Mouse (Mus musculus): ENCODE measurements around the gene Chst1. TPM values are rescaled to one million over a fixed set of nuclear protein-coding genes. Genes with fewer than 3 reads are reported as not detected.
A peak's percentile ranks its signal among the peaks of the same experiment; 100 is the strongest.

Chst1 gene
- polyA plus RNA-seq, 1 experiment, result not detected

- H3K4me3 ChIP-seq (replicated peaks; ENCODE audit: control insufficient read depth, low read depth, low read length), result no peak overlapping the region
- 85% methylated on average over 14 of the region's 14 CpGs for WGBS
- no peak overlapping the region for H3K27ac ChIP-seq (ENCODE audit: control insufficient read depth, insufficient read depth, low read depth, low read length, poor library complexity)
- TF ChIP-seq CTCF (IDR thresholded peaks at IDR 0.05; ENCODE audit: control insufficient read depth, insufficient read depth, low read length), result no peak
- no peak for TF ChIP-seq POLR2A (IDR thresholded peaks at IDR 0.05; ENCODE audit: borderline replicate concordance, control insufficient read depth, low read depth, low read length)
- H3K4me1 ChIP-seq (ENCODE audit: control insufficient read depth, insufficient read depth, low read length), result no peaks in the 10 kb centered on the region
Measured at GRCm38 (mm10) chr2:92614106-92614505, 14.6 kb downstream of the Chst1 start.

GRCm38 (mm10) chr2:92617077-92617756, 17.7 kb downstream of the Chst1 start:
- TF ChIP-seq POLR2A (IDR thresholded peaks at IDR 0.05; ENCODE audit: borderline replicate concordance, control insufficient read depth, low read depth, low read length) (no peak), CTCF (IDR thresholded peaks at IDR 0.05; ENCODE audit: control insufficient read depth, insufficient read depth, low read length) (no peak)
- 38% methylated on average over 16 of the region's 16 CpGs for WGBS
- H3K4me1 ChIP-seq (ENCODE audit: control insufficient read depth, insufficient read depth, low read length), result no peaks in the 10 kb centered on the region

GRCm38 (mm10) chr2:92618016-92618415, 18.5 kb downstream of the Chst1 start:
- 37% methylated on average over 6 of the region's 6 CpGs for WGBS
- TF ChIP-seq CTCF (IDR thresholded peaks at IDR 0.05; ENCODE audit: control insufficient read depth, insufficient read depth, low read length) (no peak), POLR2A (IDR thresholded peaks at IDR 0.05; ENCODE audit: borderline replicate concordance, control insufficient read depth, low read depth, low read length) (no peak)

More at GRCm38 (mm10) chr2:92617077-92617756, 17.7 kb downstream of the Chst1 start:
- no peak overlapping the region for H3K4me3 ChIP-seq (replicated peaks; ENCODE audit: control insufficient read depth, low read depth, low read length)
- H3K27ac ChIP-seq (ENCODE audit: control insufficient read depth, insufficient read depth, low read depth, low read length, poor library complexity), result peak overlapping the region; percentile 14; the same call in 1 of the 2 replicates

GRCm38 (mm10) chr2:92627633-92628032, 28.1 kb downstream of the Chst1 start:
- 71% methylated on average over 2 of the region's 2 CpGs for WGBS
- TF ChIP-seq CTCF (IDR thresholded peaks at IDR 0.05; ENCODE audit: control insufficient read depth, insufficient read depth, low read length), result no peak
- no peak for TF ChIP-seq POLR2A (IDR thresholded peaks at IDR 0.05; ENCODE audit: borderline replicate concordance, control insufficient read depth, low read depth, low read length)
- Histone ChIP-seq H3K27ac (ENCODE audit: control insufficient read depth, insufficient read depth, low read depth, low read length, poor library complexity) (no peak overlapping the region), H3K4me3 (replicated peaks; ENCODE audit: control insufficient read depth, low read depth, low read length) (no peak overlapping the region), H3K4me1 (ENCODE audit: control insufficient read depth, insufficient read depth, low read length) (no peaks in the 10 kb centered on the region)

More at GRCm38 (mm10) chr2:92618016-92618415, 18.5 kb downstream of the Chst1 start:
- Histone ChIP-seq H3K4me1 (ENCODE audit: control insufficient read depth, insufficient read depth, low read length) (no peaks in the 10 kb centered on the region), H3K27ac (ENCODE audit: control insufficient read depth, insufficient read depth, low read depth, low read length, poor library complexity) (no peak overlapping the region), H3K4me3 (replicated peaks; ENCODE audit: control insufficient read depth, low read depth, low read length) (no peak overlapping the region)

GRCm38 (mm10) chr2:92630799-92631198, 31.3 kb downstream of the Chst1 start:
- no peak overlapping the region for H3K4me3 ChIP-seq (replicated peaks; ENCODE audit: control insufficient read depth, low read depth, low read length)
- no peaks in the 10 kb centered on the region for H3K4me1 ChIP-seq (ENCODE audit: control insufficient read depth, insufficient read depth, low read length)
- no peak for TF ChIP-seq CTCF (IDR thresholded peaks at IDR 0.05; ENCODE audit: control insufficient read depth, insufficient read depth, low read length)
- TF ChIP-seq POLR2A (IDR thresholded peaks at IDR 0.05; ENCODE audit: borderline replicate concordance, control insufficient read depth, low read depth, low read length), result no peak
- H3K27ac ChIP-seq (ENCODE audit: control insufficient read depth, insufficient read depth, low read depth, low read length, poor library complexity), result no peak overlapping the region
- WGBS, result 86% methylated on average over 11 of the region's 11 CpGs

GRCm38 (mm10) chr2:92632027-92632426, 32.5 kb downstream of the Chst1 start:
- Histone ChIP-seq H3K27ac (ENCODE audit: control insufficient read depth, insufficient read depth, low read depth, low read length, poor library complexity) (no peak overlapping the region), H3K4me3 (replicated peaks; ENCODE audit: control insufficient read depth, low read depth, low read length) (no peak overlapping the region), H3K4me1 (ENCODE audit: control insufficient read depth, insufficient read depth, low read length) (no peaks in the 10 kb centered on the region)
- TF ChIP-seq POLR2A (IDR thresholded peaks at IDR 0.05; ENCODE audit: borderline replicate concordance, control insufficient read depth, low read depth, low read length) (no peak), CTCF (IDR thresholded peaks at IDR 0.05; ENCODE audit: control insufficient read depth, insufficient read depth, low read length) (no peak)
- 53% methylated on average over 1 of the region's 1 CpGs for WGBS

- no peak overlapping the region for H3K4me3 ChIP-seq (replicated peaks; ENCODE audit: control insufficient read depth, low read depth, low read length)
- no peaks in the 10 kb centered on the region for H3K4me1 ChIP-seq (ENCODE audit: control insufficient read depth, insufficient read depth, low read length)
- WGBS, result 17% methylated on average over 8 of the region's 8 CpGs
- H3K27ac ChIP-seq (ENCODE audit: control insufficient read depth, insufficient read depth, low read depth, low read length, poor library complexity), result no peak overlapping the region
- TF ChIP-seq POLR2A (IDR thresholded peaks at IDR 0.05; ENCODE audit: borderline replicate concordance, control insufficient read depth, low read depth, low read length), result no peak
- TF ChIP-seq CTCF (IDR thresholded peaks at IDR 0.05; ENCODE audit: control insufficient read depth, insufficient read depth, low read length), result no peak
Measured at GRCm38 (mm10) chr2:92640555-92640954, 41.0 kb downstream of the Chst1 start.

GRCm38 (mm10) chr2:92645282-92646037, 46.0 kb downstream of the Chst1 start:
- no peak overlapping the region for H3K4me3 ChIP-seq (replicated peaks; ENCODE audit: control insufficient read depth, low read depth, low read length)
- H3K27ac ChIP-seq (ENCODE audit: control insufficient read depth, insufficient read depth, low read depth, low read length, poor library complexity), result no peak overlapping the region
- TF ChIP-seq POLR2A (IDR thresholded peaks at IDR 0.05; ENCODE audit: borderline replicate concordance, control insufficient read depth, low read depth, low read length) (no peak), CTCF (IDR thresholded peaks at IDR 0.05; ENCODE audit: control insufficient read depth, insufficient read depth, low read length) (no peak)
- no peaks in the 10 kb centered on the region for H3K4me1 ChIP-seq (ENCODE audit: control insufficient read depth, insufficient read depth, low read length)
- 56% methylated on average over 7 of the region's 7 CpGs for WGBS

Measured in bone marrow, adult 2 months (tissue).